33 mouse cellular contexts compared by ENCODE assay signal in the genomic region with DNA sequence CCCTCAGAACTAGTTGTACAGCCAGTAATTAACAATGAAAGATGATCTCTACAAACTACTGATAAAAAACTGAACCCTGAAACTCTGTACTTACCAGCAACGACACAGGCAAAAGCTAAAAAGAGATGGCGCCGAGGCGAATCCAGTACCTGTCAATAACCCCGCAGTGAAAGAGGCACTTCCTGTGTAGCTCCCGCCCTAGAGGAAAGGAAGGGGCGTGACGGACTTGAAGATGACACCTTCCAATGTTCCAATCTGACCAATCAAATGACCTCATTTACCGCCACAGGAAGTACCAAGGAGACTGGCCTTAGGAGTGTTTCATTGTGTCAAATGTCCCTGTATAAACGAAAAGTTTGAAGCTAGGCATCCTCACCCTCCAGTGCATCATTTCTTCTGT. TPM values are rescaled to one million over a fixed set of nuclear protein-coding genes. Genes with fewer than 3 reads are reported as not detected.
"Had no signal": no experiment of that assay in that cellular context is flagged by ENCODE, and none has a peak within 500 bp of the region (broad histone marks: within the 10 kb centered on the region; RNA-seq: fewer than 3 reads in every experiment).

Cox7b2 (minus strand) TSS at position 127 of the 400 bp plus-strand sequence.

- ATAC-seq: hindbrain, postnatal 0 days; intestine, embryonic 16.5 days had no signal

- H3K27ac ChIP-seq: gastrocnemius, adult 2 months; heart, adult 2 months; heart, embryonic 13.5 days; heart, embryonic 15.5 days; hindbrain, embryonic 10.5 days; hindbrain, embryonic 13.5 days; hindbrain, embryonic 15.5 days; hindbrain, postnatal 0 days; layer of hippocampus, adult 2 months; limb, embryonic 10.5 days; limb, embryonic 12.5 days; liver, embryonic 13.5 days had no signal

- DNase-seq: gastrocnemius, adult 2 months; gastrocnemius, postnatal 10 days; gastrocnemius, postnatal 25 days; heart, adult 2 months; heart, postnatal 4 days; kidney, adult 11 months; kidney, adult 8-10 months; kidney, postnatal 10 days; kidney, postnatal 4 days; liver; liver, embryonic 13.5 days had no signal

- H3K4me3 ChIP-seq: gastrocnemius, adult 2 months; heart, adult 2 months; heart, embryonic 13.5 days; heart, embryonic 15.5 days; hindbrain, embryonic 10.5 days; hindbrain, embryonic 13.5 days; hindbrain, embryonic 15.5 days; layer of hippocampus, adult 2 months; limb, embryonic 10.5 days; limb, embryonic 12.5 days; liver, embryonic 13.5 days had no signal

- H3K4me1 ChIP-seq: heart, embryonic 13.5 days; heart, embryonic 15.5 days; hindbrain, embryonic 10.5 days; hindbrain, embryonic 13.5 days; hindbrain, embryonic 15.5 days; limb, embryonic 10.5 days; limb, embryonic 12.5 days; liver, embryonic 13.5 days had no signal

- H3K36me3 ChIP-seq: heart, embryonic 13.5 days; heart, embryonic 15.5 days; hindbrain, embryonic 10.5 days; hindbrain, embryonic 13.5 days; hindbrain, embryonic 15.5 days; limb, embryonic 10.5 days; limb, embryonic 12.5 days; liver, embryonic 13.5 days had no signal

- H3K27me3 ChIP-seq: heart, embryonic 13.5 days; heart, embryonic 15.5 days; hindbrain, embryonic 13.5 days; hindbrain, embryonic 15.5 days; limb, embryonic 12.5 days; liver, embryonic 13.5 days had no signal

- H3K4me2 ChIP-seq: heart, embryonic 11.5 days; heart, embryonic 13.5 days; heart, embryonic 15.5 days; hindbrain, embryonic 13.5 days; hindbrain, embryonic 15.5 days; limb, embryonic 12.5 days; liver, embryonic 11.5 days; liver, embryonic 13.5 days had no signal

- H3K9me3 ChIP-seq: heart, embryonic 13.5 days; heart, embryonic 15.5 days; hindbrain, embryonic 10.5 days; hindbrain, embryonic 15.5 days; limb, embryonic 10.5 days; liver, embryonic 13.5 days had no signal

- H3K9ac ChIP-seq: heart, embryonic 13.5 days; heart, embryonic 15.5 days; hindbrain, embryonic 13.5 days; hindbrain, embryonic 15.5 days; limb, embryonic 12.5 days; liver, embryonic 13.5 days had no signal

RNA-seq across cellular contexts. Expression of gene Cox7b2, which starts in this region (rescaled TPM):
- total RNA-seq: gastrocnemius, adult 2 months; gastrocnemius, postnatal 10 days; gastrocnemius, postnatal 25 days; gastrocnemius, postnatal 4 days; granulocyte monocyte progenitor cell, adult 5-6 weeks; heart, adult 2 months; heart, postnatal 25 days; heart, postnatal 4 days; hindbrain, postnatal 0 days; layer of hippocampus, postnatal 10 days; layer of hippocampus, postnatal 25 days; left cerebral cortex, postnatal 25 days had no signal
- polyA plus RNA-seq: heart, adult 2 months; hindbrain, embryonic 10.5 days; intestine, embryonic 14.5 days; intestine, embryonic 16.5 days; kidney, embryonic 14.5 days; kidney, embryonic 16.5 days; limb, embryonic 10.5 days; limb, embryonic 12.5 days; limb, embryonic 14.5 days; liver, embryonic 11.5 days; liver, embryonic 13.5 days had no signal
